Mouse (Mus musculus) hindbrain, embryonic 12.5 days (tissue): ENCODE measurements around the gene Cacng3. TPM values are rescaled to one million over a fixed set of nuclear protein-coding genes. Genes with fewer than 3 reads are reported as not detected.

Source experiments
- ATAC-seq: fragments of 200-750 bp; cut with Nextera tagmentation; 2 replicates; pipeline ENCODE4 v1.8.0; 2017; ENCODE audit warnings: moderate TSS enrichment; ENCODE audit not compliant: low FRiP score
- H3K27ac ChIP-seq: fragments of 300-500 bp; sonication (generic); 2 replicates; pipeline ENCODE4 v1.5.1; 2016; ENCODE audit warnings: mild to moderate bottlenecking
- H3K27me3 ChIP-seq: fragments of 300-500 bp; sonication (generic); 2 replicates; pipeline ENCODE4 v1.6.1; 2016; ENCODE audit warnings: mild to moderate bottlenecking
- H3K36me3 ChIP-seq: fragments of 300-500 bp; sonication (generic); 2 replicates; pipeline ENCODE4 v1.6.1; 2016; ENCODE audit warnings: mild to moderate bottlenecking
- H3K4me1 ChIP-seq: fragments of 300-500 bp; sonication (generic); 2 replicates; pipeline ENCODE4 v1.6.1; 2016
- H3K4me2 ChIP-seq: fragments of 300-500 bp; sonication (generic); replicated peaks from 2 replicates; pipeline ENCODE4 v1.6.1; 2016; ENCODE audit warnings: mild to moderate bottlenecking
- H3K4me3 ChIP-seq: fragments of 300-500 bp; sonication (generic); 2 replicates; pipeline ENCODE4 v1.5.1; 2016; ENCODE audit warnings: mild to moderate bottlenecking
- H3K9ac ChIP-seq: fragments of 300-500 bp; sonication (generic); 2 replicates; pipeline ENCODE4 v1.6.1; 2016; ENCODE audit warnings: mild to moderate bottlenecking, moderate library complexity
- H3K9me3 ChIP-seq: fragments of 300-500 bp; sonication (generic); replicated peaks from 2 replicates; pipeline ENCODE4 v1.6.1; 2016; ENCODE audit warnings: mild to moderate bottlenecking
- WGBS: fragments of 180-500 bp; shearing (Covaris S2); methylation state at CpG from one replicate; pipeline ENCODE4 v1.1.7; 2016; 5-methylcytosine and 5-hydroxymethylcytosine counted together
- polyA plus RNA-seq: library from polyadenylated mRNA; unstranded; fragments of >200 nt; fragmentation: Nextera tagmentation; extraction: Ambion mirVana; gene quantifications from 2 replicates; pipeline ENCODE4 v1.2.1, GENCODE M21; 2016

Cacng3 gene
- polyA plus RNA-seq, 1 experiment from 2014 or later: 2.6 TPM

DNA sequence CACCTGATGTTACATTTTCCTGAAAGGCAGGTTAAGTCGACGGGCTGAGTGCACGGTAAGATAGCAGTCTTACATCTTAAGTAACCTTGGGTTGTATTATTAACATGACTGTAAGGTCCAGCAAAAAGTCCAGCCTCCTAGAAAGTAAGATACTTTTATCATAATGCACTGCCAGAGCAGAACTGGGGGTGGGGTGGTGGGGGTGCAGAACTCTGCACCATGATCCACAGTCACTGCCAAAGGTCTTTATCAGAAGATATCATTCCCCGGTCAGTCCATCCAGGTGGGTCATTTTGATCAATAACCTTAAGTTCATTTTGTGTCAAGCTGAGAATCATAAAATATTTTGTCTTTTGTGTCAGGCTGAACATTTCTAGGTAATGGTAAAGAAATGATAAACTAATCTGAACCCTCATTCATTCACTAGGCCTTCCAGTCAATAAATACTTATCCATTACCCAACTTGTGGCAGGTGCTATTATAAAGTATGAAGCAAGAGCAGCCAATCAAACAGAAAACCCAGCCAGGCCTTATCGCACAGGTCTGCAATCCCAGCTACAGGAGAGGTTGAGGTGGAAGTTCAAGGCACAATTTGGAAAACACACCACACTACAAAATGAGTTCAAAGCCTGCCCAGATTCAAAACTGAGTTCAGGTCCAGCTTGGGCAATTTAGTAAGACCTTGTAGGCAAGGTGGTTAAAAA lies 12.7 kb upstream of the Cacng3 start:
- H3K9me3 ChIP-seq: no peaks in the 10 kb centered on the region
- no peaks in the 10 kb centered on the region for H3K27me3 ChIP-seq
- H3K9ac ChIP-seq: no peak overlapping the region
- no peaks in the 10 kb centered on the region for H3K36me3 ChIP-seq
- H3K4me2 ChIP-seq: no peak overlapping the region
- 89% methylated on average over 5 of the region's 5 CpGs for WGBS
- no peak overlapping the region for H3K27ac ChIP-seq
- H3K4me1 ChIP-seq: no peaks in the 10 kb centered on the region
- no peak for ATAC-seq
- no peak overlapping the region for H3K4me3 ChIP-seq

DNA sequence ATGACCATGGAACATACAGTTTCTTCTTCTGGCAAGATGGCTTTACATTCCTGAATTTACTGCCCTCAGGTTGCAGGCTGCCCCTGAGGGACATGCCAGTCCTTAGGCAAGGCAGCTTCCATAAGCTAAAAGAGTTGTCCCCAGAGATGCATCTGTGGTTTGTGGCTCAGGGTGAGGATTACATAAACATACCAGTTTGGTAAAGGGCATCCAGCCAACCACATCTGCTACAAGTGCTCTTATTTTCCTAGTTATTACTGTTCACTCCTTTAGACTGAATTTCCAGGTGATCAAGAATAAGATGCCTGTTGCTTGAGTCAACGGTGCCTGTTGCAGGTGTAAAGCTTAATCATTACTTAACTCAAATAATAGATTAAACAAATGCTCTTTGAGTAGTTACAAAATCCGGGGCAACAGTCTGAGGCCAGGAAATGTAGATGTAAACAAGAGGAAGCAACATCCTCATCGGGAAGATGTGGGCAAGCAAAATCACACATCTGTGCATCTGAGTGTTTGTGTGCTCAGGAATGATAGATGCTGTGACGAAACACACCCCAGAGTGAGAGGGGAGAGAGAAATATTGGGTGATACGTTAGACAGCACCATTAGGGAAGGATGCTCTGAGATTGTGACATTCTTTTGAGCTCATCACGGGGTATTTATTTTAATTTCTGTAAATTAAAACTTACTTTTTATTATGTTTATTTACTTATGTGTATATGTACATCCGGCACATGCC lies 4.8 kb upstream of the Cacng3 start:
- Histone ChIP-seq H3K4me3 (no peak overlapping the region), H3K4me2 (no peak overlapping the region), H3K27ac (no peak overlapping the region), H3K27me3 (peaks cover 10% of the 10 kb centered on the region; the same call in 1 of the 2 replicates), H3K9ac (no peak overlapping the region), H3K36me3 (no peaks in the 10 kb centered on the region), H3K9me3 (no peaks in the 10 kb centered on the region), H3K4me1 (no peaks in the 10 kb centered on the region)
- no peak for ATAC-seq
- WGBS: 82% methylated on average over 7 of the region's 7 CpGs

DNA sequence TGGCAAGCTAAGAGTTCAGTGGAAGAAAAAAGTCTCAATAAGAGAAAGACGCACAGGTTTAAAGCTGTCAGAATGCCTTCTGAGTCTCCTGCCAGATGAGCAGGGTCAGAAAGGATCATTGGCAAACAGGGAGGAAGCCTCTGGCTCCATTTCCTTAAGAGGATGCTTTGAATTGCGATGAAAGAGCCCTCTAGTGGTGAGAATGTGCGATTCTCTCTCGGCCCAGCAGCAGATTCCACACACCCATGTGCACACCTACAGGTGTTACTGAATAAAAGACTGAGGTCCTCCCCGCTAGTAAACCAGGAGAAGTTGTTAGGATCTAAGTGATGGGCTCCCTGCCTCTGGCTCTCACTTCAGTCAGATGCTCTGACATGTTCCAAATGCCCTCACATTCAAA lies 2.4 kb upstream of the Cacng3 start:
- Histone ChIP-seq H3K27ac (no peak overlapping the region), H3K36me3 (no peaks in the 10 kb centered on the region), H3K27me3 (peaks cover 25% of the 10 kb centered on the region), H3K4me2 (no peak overlapping the region), H3K4me1 (peaks cover 6% of the 10 kb centered on the region; the same call in 1 of the 2 replicates), H3K4me3 (no peak overlapping the region), H3K9me3 (no peaks in the 10 kb centered on the region), H3K9ac (no peak overlapping the region)
- WGBS: 30% methylated on average over 5 of the region's 5 CpGs
- ATAC-seq: no peak

DNA sequence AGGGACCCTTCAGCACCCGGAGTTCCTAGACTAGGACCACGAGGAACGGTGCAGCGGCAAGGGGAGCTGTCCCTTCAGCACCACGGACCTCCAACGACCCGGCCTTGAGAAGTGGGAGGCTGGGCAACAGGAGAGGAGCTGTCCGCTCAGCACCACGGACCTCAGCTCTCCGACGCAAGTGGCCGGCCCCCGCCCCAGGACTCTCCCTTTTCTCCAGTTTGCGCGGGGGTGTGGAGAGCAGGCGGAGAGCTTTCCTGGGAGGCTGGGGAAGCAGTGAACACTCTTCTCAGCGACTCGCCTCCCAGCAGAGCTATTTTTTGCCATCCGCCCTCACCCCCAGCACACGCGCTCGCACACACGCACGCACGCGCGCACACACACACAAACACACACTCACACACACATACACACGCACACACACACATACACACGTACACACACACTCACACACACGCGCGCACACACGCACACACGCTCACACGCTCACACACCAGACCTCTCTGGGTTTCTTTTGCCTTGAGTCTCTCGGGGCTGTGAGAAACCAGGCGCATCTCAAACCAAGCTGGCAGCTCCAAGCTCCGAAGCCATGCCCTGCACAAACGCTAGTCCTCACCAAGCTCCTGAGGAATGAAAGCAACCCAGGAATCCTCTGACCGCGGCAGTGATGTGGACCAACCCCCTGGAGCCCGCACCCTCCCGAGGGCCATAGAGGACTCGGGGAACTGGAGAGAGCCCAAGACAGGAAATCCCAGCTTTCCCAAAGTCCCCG lies 765 bp downstream of the Cacng3 start:
- peak; percentile 56 for ATAC-seq
- Histone ChIP-seq H3K27me3 (peaks cover 25% of the 10 kb centered on the region), H3K4me1 (peaks cover 6% of the 10 kb centered on the region; the same call in 1 of the 2 replicates), H3K36me3 (no peaks in the 10 kb centered on the region), H3K9ac (peak overlapping the region; percentile 51; the same call in 1 of the 2 replicates), H3K9me3 (no peaks in the 10 kb centered on the region), H3K4me3 (peak overlapping the region; percentile 36), H3K4me2 (peak overlapping the region; percentile 64), H3K27ac (no peak overlapping the region; the same call in 1 of the 2 replicates)
- WGBS: 9% methylated on average over 45 of the region's 45 CpGs

DNA sequence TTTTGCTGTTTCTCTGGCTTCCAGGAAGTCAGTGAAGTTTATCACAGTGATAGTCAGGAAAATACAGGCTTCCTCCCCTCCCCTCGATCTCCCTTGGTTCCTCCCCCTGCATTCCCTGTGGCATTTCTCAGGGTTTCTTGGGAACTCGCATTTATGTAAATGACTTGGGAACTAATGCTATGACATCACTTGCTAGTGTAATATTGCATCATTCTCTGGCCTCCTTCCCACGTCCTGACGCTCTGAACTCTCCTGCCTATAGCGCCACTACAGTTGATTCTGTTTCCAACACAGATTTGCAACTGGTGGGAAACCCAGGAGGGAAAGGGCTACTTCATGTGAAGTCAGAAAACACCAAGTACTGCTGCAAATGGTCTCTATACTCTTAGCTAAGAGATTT lies 2.7 kb downstream of the Cacng3 start:
- no peak overlapping the region for H3K9ac ChIP-seq
- 56% methylated on average over 5 of the region's 5 CpGs for WGBS
- no peaks in the 10 kb centered on the region for H3K36me3 ChIP-seq
- H3K9me3 ChIP-seq: no peaks in the 10 kb centered on the region
- H3K27ac ChIP-seq: no peak overlapping the region
- H3K27me3 ChIP-seq: peaks cover 25% of the 10 kb centered on the region
- peaks cover 6% of the 10 kb centered on the region; the same call in 1 of the 2 replicates for H3K4me1 ChIP-seq
- H3K4me2 ChIP-seq: no peak overlapping the region
- ATAC-seq: no peak
- H3K4me3 ChIP-seq: no peak overlapping the region

DNA sequence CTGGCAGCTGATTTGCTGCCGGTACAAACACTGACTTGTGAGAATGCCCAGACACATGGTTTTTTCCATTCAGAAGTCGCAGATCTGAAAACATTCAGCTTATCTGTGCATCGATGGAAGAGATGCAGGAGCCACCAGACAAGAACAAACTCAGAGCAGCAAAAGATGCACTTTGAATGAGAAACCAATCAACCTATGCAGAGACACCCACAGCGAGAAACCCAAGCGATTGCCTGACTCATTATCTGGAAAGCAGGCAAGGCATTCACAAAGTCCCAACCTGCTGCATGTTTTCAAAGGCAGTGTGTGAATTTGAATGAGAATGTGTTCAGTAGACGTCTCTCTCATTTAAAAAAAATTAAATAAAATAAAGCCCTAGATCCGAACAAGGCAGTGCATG lies 4.9 kb downstream of the Cacng3 start:
- H3K27ac ChIP-seq: no peak overlapping the region

DNA sequence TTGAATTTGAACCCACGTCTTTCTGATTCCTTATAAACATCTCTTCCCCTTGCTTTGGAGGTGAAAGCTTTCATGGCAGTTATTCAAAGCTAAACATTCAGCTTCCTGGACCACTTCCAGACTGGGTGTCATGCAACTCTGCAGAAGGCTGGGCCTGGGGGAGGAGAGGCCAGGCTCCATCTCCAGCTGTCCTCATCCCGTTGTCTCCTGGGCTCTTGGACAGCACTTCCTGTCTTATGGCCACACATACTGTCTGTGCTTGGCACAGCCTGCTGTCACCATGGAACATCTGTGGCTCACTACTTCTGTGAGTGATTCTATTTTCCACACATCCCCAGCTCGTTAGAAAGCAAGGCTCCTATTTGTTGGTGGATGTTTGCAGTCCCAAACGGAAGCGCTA lies 31.5 kb downstream of the Cacng3 start:
- no peak overlapping the region for H3K4me3 ChIP-seq
- H3K4me2 ChIP-seq: no peak overlapping the region
- WGBS: 83% methylated on average over 5 of the region's 5 CpGs
- no peaks in the 10 kb centered on the region for H3K36me3 ChIP-seq
- H3K4me1 ChIP-seq: no peaks in the 10 kb centered on the region
- H3K9ac ChIP-seq: no peak overlapping the region
- H3K27ac ChIP-seq: no peak overlapping the region
- no peaks in the 10 kb centered on the region for H3K27me3 ChIP-seq
- no peak for ATAC-seq
- no peaks in the 10 kb centered on the region for H3K9me3 ChIP-seq

More for the DNA sequence above, 4.9 kb downstream of the Cacng3 start:
- Histone ChIP-seq H3K4me1 (peaks cover 6% of the 10 kb centered on the region; the same call in 1 of the 2 replicates), H3K36me3 (no peaks in the 10 kb centered on the region), H3K4me2 (no peak overlapping the region), H3K9ac (no peak overlapping the region), H3K27me3 (peaks cover 17% of the 10 kb centered on the region), H3K4me3 (no peak overlapping the region), H3K9me3 (no peaks in the 10 kb centered on the region)
- no peak for ATAC-seq
- 82% methylated on average over 7 of the region's 7 CpGs for WGBS

DNA sequence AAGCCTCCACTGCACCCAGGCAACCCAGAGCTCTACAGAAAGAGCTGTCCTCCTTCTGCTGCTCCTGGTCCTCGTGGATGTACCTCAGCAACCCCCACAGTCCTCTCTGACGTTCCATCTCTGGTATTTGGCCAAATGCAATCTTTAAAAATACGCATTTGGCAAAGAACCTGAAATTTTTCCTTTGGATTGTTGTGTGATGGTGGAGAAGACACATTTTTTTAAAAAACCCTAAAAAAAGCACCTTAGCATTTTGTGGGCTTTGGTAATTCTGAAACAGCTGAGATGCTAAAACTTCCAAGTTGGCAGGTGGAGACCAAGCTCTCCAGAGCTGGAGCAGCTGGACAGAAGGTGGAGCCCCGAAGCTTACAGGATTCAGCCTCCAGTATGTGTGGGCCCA lies 32.2 kb downstream of the Cacng3 start:
- no peak overlapping the region for H3K9ac ChIP-seq
- WGBS: 83% methylated on average over 4 of the region's 4 CpGs
- ATAC-seq: no peak
- H3K4me1 ChIP-seq: no peaks in the 10 kb centered on the region
- no peaks in the 10 kb centered on the region for H3K36me3 ChIP-seq
- H3K4me2 ChIP-seq: no peak overlapping the region
- H3K9me3 ChIP-seq: no peaks in the 10 kb centered on the region
- H3K27ac ChIP-seq: no peak overlapping the region
- no peaks in the 10 kb centered on the region for H3K27me3 ChIP-seq
- H3K4me3 ChIP-seq: no peak overlapping the region

DNA sequence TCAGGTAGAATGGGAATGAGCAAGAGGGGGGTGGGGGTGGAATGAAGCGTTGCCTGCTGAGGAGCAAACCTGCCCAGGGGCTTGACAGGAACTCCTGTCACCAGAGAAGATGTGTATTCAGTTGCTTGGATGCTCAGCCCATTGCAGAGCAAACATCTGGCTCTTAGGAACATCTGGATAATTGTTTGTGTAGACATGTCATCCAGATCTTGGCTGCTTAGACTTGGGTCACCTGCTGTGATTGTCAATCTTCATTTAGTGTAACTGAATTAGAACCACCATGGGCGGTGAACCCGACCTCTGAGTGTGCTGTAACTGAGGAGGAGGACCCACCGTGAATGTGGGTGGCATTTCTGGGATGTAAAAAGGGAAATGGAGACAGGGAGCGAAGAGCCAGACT lies 36.4 kb downstream of the Cacng3 start:
- Histone ChIP-seq H3K4me3 (no peak overlapping the region), H3K9ac (no peak overlapping the region), H3K4me1 (no peaks in the 10 kb centered on the region), H3K27me3 (no peaks in the 10 kb centered on the region), H3K36me3 (no peaks in the 10 kb centered on the region), H3K27ac (no peak overlapping the region), H3K9me3 (no peaks in the 10 kb centered on the region), H3K4me2 (no peak overlapping the region)
- WGBS: 48% methylated on average over 5 of the region's 5 CpGs
- no peak for ATAC-seq

DNA sequence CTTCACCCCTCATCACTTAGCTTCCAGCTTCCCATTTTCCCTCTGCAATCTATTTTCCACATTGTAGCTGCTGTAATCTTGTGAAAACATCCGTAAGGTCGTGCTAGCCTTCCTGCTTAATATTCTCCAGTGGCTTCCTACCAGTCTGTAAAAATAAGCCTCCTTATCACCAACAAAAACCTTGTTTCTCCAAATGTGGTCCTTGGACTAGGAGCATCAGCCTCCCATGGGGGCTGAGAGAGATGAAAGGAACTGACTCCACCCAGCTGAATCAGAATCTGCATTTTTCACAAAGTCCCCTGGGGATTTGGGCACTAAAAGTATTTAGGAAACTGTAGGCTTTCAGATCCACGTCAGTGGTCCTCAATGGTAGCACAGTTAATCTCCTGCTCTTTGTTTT lies 46.0 kb downstream of the Cacng3 start:
- Histone ChIP-seq H3K9ac (no peak overlapping the region), H3K27ac (no peak overlapping the region), H3K4me3 (no peak overlapping the region), H3K4me2 (no peak overlapping the region), H3K36me3 (no peaks in the 10 kb centered on the region), H3K4me1 (no peaks in the 10 kb centered on the region), H3K9me3 (no peaks in the 10 kb centered on the region), H3K27me3 (no peaks in the 10 kb centered on the region)
- ATAC-seq: no peak
- WGBS: 50% methylated on average over 3 of the region's 3 CpGs

DNA sequence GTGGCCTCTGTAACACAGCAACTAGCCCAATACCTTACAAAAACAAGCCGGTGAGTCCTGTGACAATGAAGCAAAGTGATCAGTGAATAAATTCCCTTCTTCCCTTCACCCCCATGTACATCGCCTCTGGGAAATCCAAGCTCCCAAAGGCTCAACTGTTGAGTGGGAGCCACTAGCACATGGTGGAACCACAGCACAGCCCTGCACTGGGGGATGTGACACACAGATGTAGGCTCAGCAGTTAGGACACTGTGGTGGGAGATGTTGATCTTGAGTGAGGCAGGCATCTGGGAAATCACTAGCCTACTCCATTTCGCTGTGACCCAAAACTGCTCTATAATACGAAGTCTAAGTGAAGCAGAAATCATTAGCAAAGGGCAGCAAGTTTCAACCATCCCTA lies 48.2 kb downstream of the Cacng3 start:
- Histone ChIP-seq H3K4me1 (no peaks in the 10 kb centered on the region), H3K4me2 (no peak overlapping the region), H3K36me3 (no peaks in the 10 kb centered on the region), H3K4me3 (no peak overlapping the region), H3K9ac (no peak overlapping the region), H3K27ac (no peak overlapping the region), H3K27me3 (no peaks in the 10 kb centered on the region), H3K9me3 (no peaks in the 10 kb centered on the region)
- WGBS: 92% methylated on average over 4 of the region's 4 CpGs
- ATAC-seq: no peak

DNA sequence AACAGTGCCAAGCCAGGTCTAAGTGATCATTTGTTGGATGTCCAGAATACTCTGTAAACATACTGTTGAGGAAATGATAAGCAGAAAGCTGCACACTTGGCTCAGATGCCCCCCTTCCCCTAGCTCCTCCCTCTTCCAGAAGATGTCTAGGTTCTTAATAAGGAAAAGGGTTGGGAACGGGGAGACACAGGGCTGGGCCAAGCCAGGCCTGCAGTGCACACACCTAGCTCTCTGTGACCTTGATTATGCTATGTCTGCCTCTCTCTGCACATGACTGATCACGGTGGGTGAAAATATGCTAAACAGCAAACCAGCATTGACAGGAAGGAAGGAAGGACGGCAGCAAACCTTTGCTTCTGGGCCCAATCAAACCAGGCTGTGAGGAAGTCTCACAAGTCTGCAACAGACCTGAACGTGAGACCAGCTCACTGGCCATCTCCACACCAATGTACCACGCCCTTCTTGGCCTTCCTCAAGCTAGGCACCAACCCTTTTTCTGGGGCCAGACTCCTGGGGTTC lies 53.1 kb downstream of the Cacng3 start:
- H3K4me3 ChIP-seq: no peak overlapping the region
- H3K4me1 ChIP-seq: no peaks in the 10 kb centered on the region
- H3K27ac ChIP-seq: no peak overlapping the region
- 37% methylated on average over 5 of the region's 5 CpGs for WGBS
- H3K9me3 ChIP-seq: no peaks in the 10 kb centered on the region
- no peaks in the 10 kb centered on the region for H3K27me3 ChIP-seq
- no peaks in the 10 kb centered on the region for H3K36me3 ChIP-seq
- no peak for ATAC-seq
- H3K4me2 ChIP-seq: no peak overlapping the region
- no peak overlapping the region for H3K9ac ChIP-seq
